8 mouse cellular contexts compared by ENCODE assay signal in the genomic region with DNA sequence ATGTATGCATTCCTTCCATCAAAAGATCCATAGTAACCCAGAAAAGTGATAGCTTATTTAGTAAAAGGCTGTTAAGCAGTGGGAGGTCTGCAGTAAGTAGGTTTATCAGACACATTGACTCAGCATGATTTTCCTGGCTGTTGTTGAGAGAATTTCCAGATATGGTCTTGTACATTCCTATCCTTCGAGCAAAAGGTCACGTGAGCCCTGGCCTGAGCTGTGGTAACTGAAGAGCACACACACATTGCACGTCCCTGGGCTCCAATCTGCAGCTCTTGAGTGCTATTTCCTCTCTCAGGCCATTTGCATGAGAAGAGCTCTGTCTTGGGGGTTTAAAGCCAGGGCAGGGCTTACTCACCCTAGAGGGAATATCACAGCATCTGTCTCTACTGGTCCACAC.
DNase-seq lines count a peak whose midpoint lies in the region; ATAC-seq and TF ChIP-seq lines count a peak whose summit lies in the region.

No protein-coding gene starts in this region.

- TF ChIP-seq POLR2A in lung, adult 2 months (IDR thresholded peaks at IDR 0.05; ENCODE audit: borderline replicate concordance, extremely low read depth, low read depth, low read length): no peak
- TF ChIP-seq POLR2A in myocyte (IDR thresholded peaks at IDR 0.05; ENCODE audit: insufficient read length, low read depth): no peak

- peak; percentile 98 for ATAC-seq in lung, embryonic 14.5 days (ENCODE audit: insufficient read depth)
- ATAC-seq in kidney, embryonic 15.5 days (replicated peaks; ENCODE audit: low FRiP score): peak; percentile 46; the same call in 1 of the 2 replicates
- no peak for ATAC-seq in forebrain, postnatal 0 days

- H3ac ChIP-seq in myocyte (ENCODE audit: control insufficient read depth, insufficient read length): no peak overlapping the region

- peak; percentile 91 for DNase-seq in lung, embryonic 14.5 days
- DNase-seq in lung, adult 2 months: no peak
- DNase-seq in embryo, embryonic 11 days: peak; percentile 62
- no peak for DNase-seq in ovary, postnatal 10 days (ENCODE audit: low spot score)
- no peak for DNase-seq in forebrain, postnatal 0 days
- no peak for DNase-seq in right cerebral cortex, postnatal 36 days (ENCODE audit: low spot score in 2 of 2)

- no peak overlapping the region for H3K4me3 ChIP-seq in lung, embryonic 14.5 days (ENCODE audit: low read depth, low read length)
- no peak overlapping the region for H3K4me3 ChIP-seq in lung, adult 2 months (replicated peaks; ENCODE audit: extremely low read depth, low read depth, low read length)
- H3K4me3 ChIP-seq in kidney, embryonic 15.5 days (replicated peaks): no peak overlapping the region
- H3K4me3 ChIP-seq in myocyte: no peak overlapping the region
- H3K4me3 ChIP-seq in forebrain, postnatal 0 days (ENCODE audit: low read depth, low read length): no peak overlapping the region

- no peak overlapping the region for H3K9ac ChIP-seq in lung, embryonic 14.5 days
- no peak overlapping the region for H3K9ac ChIP-seq in kidney, embryonic 15.5 days
- no peak overlapping the region for H3K9ac ChIP-seq in forebrain, postnatal 0 days

- H3K27me3 ChIP-seq in lung, embryonic 14.5 days (ENCODE audit: insufficient read depth, low read length): no peaks in the 10 kb centered on the region
- no peaks in the 10 kb centered on the region for H3K27me3 ChIP-seq in kidney, embryonic 15.5 days
- no peaks in the 10 kb centered on the region for H3K27me3 ChIP-seq in myocyte (ENCODE audit: control insufficient read depth, insufficient read depth, insufficient read length)
- no peaks in the 10 kb centered on the region for H3K27me3 ChIP-seq in forebrain, postnatal 0 days (ENCODE audit: insufficient read depth, low read length)

- peak overlapping the region; percentile 54 for H3K27ac ChIP-seq in lung, embryonic 14.5 days (ENCODE audit: low read depth)
- H3K27ac ChIP-seq in kidney, embryonic 15.5 days: no peak overlapping the region
- no peak overlapping the region for H3K27ac ChIP-seq in forebrain, postnatal 0 days (ENCODE audit: low read depth, low read length)

- H3K4me2 ChIP-seq in lung, embryonic 14.5 days: no peak overlapping the region
- H3K4me2 ChIP-seq in kidney, embryonic 15.5 days: no peak overlapping the region
- no peak overlapping the region for H3K4me2 ChIP-seq in myocyte (ENCODE audit: low read depth)
- no peak overlapping the region for H3K4me2 ChIP-seq in forebrain, postnatal 0 days (ENCODE audit: low read depth)

- H3K4me1 ChIP-seq in lung, embryonic 14.5 days (ENCODE audit: insufficient read depth): 0 out of 2 replicates have a peak, but pooled peaks cover 8% of the 10 kb centered on the region
- H3K4me1 ChIP-seq in lung, adult 2 months (ENCODE audit: control insufficient read depth, insufficient read depth, low read length): no peaks in the 10 kb centered on the region
- H3K4me1 ChIP-seq in kidney, embryonic 15.5 days: 0 out of 2 replicates have a peak, but pooled peaks cover 4% of the 10 kb centered on the region
- no peaks in the 10 kb centered on the region for H3K4me1 ChIP-seq in forebrain, postnatal 0 days (ENCODE audit: insufficient read depth)

- no peaks in the 10 kb centered on the region for H3K9me3 ChIP-seq in lung, embryonic 14.5 days (ENCODE audit: low read depth, low read length)
- no peaks in the 10 kb centered on the region for H3K9me3 ChIP-seq in kidney, embryonic 15.5 days (replicated peaks)
- no peaks in the 10 kb centered on the region for H3K9me3 ChIP-seq in forebrain, postnatal 0 days (ENCODE audit: low read length)

- WGBS in lung, embryonic 14.5 days: 7% methylated on average over 3 of the region's 3 CpGs
- WGBS in lung, adult 2 months: 21% methylated on average over 3 of the region's 3 CpGs
- WGBS in kidney, embryonic 15.5 days: 34% methylated on average over 3 of the region's 3 CpGs
- 40% methylated on average over 3 of the region's 3 CpGs for WGBS in forebrain, postnatal 0 days

- no peaks in the 10 kb centered on the region for H3K36me3 ChIP-seq in lung, embryonic 14.5 days (ENCODE audit: insufficient read depth)
- H3K36me3 ChIP-seq in kidney, embryonic 15.5 days: 0 out of 2 replicates have a peak, but pooled peaks cover 3% of the 10 kb centered on the region
- H3K36me3 ChIP-seq in myocyte (ENCODE audit: control insufficient read depth, insufficient read depth): peaks cover 5% of the 10 kb centered on the region
- no peaks in the 10 kb centered on the region for H3K36me3 ChIP-seq in forebrain, postnatal 0 days (ENCODE audit: insufficient read depth)

- no peak for TF ChIP-seq CTCF in lung, embryonic 14.5 days (IDR thresholded peaks at IDR 0.05; ENCODE audit: low read depth)
- no peak for TF ChIP-seq CTCF in lung, adult 2 months (IDR thresholded peaks at IDR 0.05; ENCODE audit: insufficient read depth, low read length)
- no peak for TF ChIP-seq CTCF in forebrain, postnatal 0 days (IDR thresholded peaks at IDR 0.05; ENCODE audit: low read depth)

- no peaks in the 10 kb centered on the region for H3K79me2 ChIP-seq in myocyte (ENCODE audit: control insufficient read depth, insufficient read depth)

TF ChIP-seq in myocyte, 11 proteins besides CTCF, POLR2A, EP300 and RAD21:
- TF ChIP-seq USF1 (IDR thresholded peaks at IDR 0.05; ENCODE audit: low read depth) (peak; percentile 98), TCF12 (IDR thresholded peaks at IDR 0.05; ENCODE audit: insufficient read depth, poor library complexity, severe bottlenecking) (no peak), SRF (IDR thresholded peaks at IDR 0.05; ENCODE audit: control insufficient read depth, insufficient read length, low read depth) (peak; percentile 76)

Comparison
In these comparisons a context has a peak if more than half of its experiments do, and no peak if none do; other contexts are left out.
1. DNase-seq: peak in lung, embryonic 14.5 days (single experiment) and embryo, embryonic 11 days (single experiment); none in lung, adult 2 months (single experiment), ovary, postnatal 10 days (single experiment), forebrain, postnatal 0 days (single experiment) and right cerebral cortex, postnatal 36 days (0 of 2).